Mouse (Mus musculus): ENCODE data around the gene Gm13090.

DNA sequence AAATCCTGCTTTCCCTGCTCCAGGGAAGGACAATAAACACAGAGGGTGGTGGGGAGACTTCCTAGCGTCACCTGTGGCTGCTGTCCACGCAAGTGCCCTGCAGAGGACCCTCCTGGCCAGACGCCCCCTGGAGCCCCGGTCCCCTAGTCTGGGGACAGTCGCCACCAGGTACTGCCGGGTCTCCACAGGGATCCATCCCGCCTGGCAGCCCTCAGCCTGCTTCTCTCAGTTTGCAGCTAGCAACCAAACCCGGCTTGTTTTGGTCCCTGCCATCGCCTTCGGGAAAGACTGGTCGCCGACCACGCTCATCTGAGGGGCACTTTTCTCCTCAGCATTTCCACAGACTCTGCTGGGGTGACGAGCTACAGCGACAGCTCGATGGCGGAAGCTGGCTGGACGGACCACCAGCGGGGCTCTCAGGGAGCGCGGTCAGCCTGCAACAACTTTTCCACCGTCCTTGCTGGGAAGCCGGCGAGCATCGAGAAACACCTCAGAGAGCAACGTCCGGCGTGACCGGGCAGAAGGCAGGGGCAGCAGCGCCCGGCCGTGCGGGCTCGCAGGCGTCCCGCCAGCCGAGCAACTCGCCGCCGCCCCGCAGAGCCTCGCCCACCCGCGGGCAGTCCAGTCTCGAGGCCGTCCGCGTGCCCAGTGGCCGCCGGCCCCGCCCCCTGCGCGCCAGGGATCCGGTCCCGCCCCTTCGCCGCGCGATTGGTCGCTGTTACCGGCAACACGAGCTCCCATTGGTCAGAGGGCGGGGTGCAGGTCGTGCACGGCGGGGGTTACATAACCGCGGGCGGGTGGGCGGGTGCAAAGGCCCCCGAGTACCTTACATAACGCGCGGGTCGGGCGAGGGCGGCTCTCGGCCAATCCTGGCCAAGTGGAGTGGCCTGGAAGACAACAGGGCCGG, 45.1 kb upstream of the Gm13090 start, which contains the start of gene Per3:
- TF ChIP-seq CTCF (IDR thresholded peaks at IDR 0.05; ENCODE audit: low read depth, low read length), result no peak
- no peak for TF ChIP-seq EP300 (IDR thresholded peaks at IDR 0.05; ENCODE audit: insufficient read depth, low read depth, low read length)
